Mouse (Mus musculus) CH12.LX (cell line): ENCODE data around the gene Ppard. TPM values are rescaled to one million over a fixed set of nuclear protein-coding genes. Genes with fewer than 3 reads are reported as not detected.

Experiments
- DNase-seq: peaks from one replicate; pipeline ENCODE4 v3.0.0-alpha.2; 2013; ENCODE audit errors: extremely low read depth
- H3K27ac ChIP-seq: 2 replicates; pipeline ENCODE4 v1.5.1; 2012; ENCODE audit warnings: low read depth, mild to moderate bottlenecking, control low read depth, moderate library complexity; ENCODE audit not compliant: insufficient read depth
- H3K27me3 ChIP-seq: replicated peaks from 2 replicates; pipeline ENCODE3; 2012; ENCODE audit warnings: inconsistent platforms
- H3K36me3 ChIP-seq, 2 experiments: replicated peaks in 1 of 2; 2 replicates each; pipeline versions ENCODE3 to v1.6.1; 2012; ENCODE audit warnings: inconsistent platforms in 1 of 2, low read length in 1 of 2, mild to moderate bottlenecking in 1 of 2, mixed read lengths in 1 of 2, moderate library complexity in 1 of 2; ENCODE audit not compliant: control insufficient read depth in 1 of 2, insufficient read depth in 1 of 2
- H3K4me1 ChIP-seq, 2 experiments: 2 replicates each; pipeline ENCODE4 v1.6.1; 2012; ENCODE audit warnings: inconsistent platforms in 1 of 2, moderate library complexity in 1 of 2; ENCODE audit not compliant: insufficient read depth in 2 of 2, control insufficient read depth in 1 of 2
- H3K4me2 ChIP-seq: 2 replicates; pipeline ENCODE4 v1.6.1; 2012; ENCODE audit warnings: low read depth, mild to moderate bottlenecking, control low read depth; ENCODE audit not compliant: poor library complexity, insufficient read depth, severe bottlenecking
- H3K4me3 ChIP-seq, 3 experiments: fragments of 150-350 bp in 1 of 3; sonication (generic) in 1 of 3; replicated peaks in 1 of 3; 2 replicates each; pipeline versions ENCODE3 to v1.5.1; 2011 to 2012; ENCODE audit warnings: low read depth in 2 of 3, low read length in 2 of 3, mild to moderate bottlenecking in 2 of 3, moderate library complexity in 2 of 3, control low read depth in 1 of 3, improper control_type of control experiment in 1 of 3, inconsistent platforms in 1 of 3, mixed read lengths in 1 of 3; ENCODE audit not compliant: poor library complexity in 1 of 3
- H3K79me2 ChIP-seq: replicated peaks from 2 replicates; pipeline ENCODE4 v1.6.1; 2012; ENCODE audit warnings: mild to moderate bottlenecking, moderate library complexity; ENCODE audit not compliant: control insufficient read depth, poor library complexity, insufficient read depth, severe bottlenecking; ENCODE audit errors: extremely low read depth
- H3K9ac ChIP-seq: 2 replicates; pipeline ENCODE4 v1.6.1; 2012; ENCODE audit warnings: low read depth, mild to moderate bottlenecking, control low read depth, moderate library complexity; ENCODE audit not compliant: insufficient read depth
- H3K9me3 ChIP-seq: replicated peaks from 2 replicates; pipeline ENCODE3; 2012; ENCODE audit warnings: low read length, inconsistent platforms, mixed read lengths
- CHD1 ChIP-seq: IDR thresholded peaks from 2 replicates; pipeline ENCODE4 v1.6.1; 2012; ENCODE audit warnings: low read depth, low read length, improper control_type of control experiment, inconsistent platforms
- CHD2 ChIP-seq: IDR thresholded peaks from 2 replicates; pipeline ENCODE4 v1.6.1; 2011; ENCODE audit warnings: low read length, improper control_type of control experiment
- CTCF ChIP-seq, 2 experiments: IDR thresholded peaks in 1 of 2; conservative IDR thresholded peaks in 1 of 2; 2 replicates each; pipeline ENCODE4 v1.5.1; 2011 to 2012; ENCODE audit warnings: low read depth in 2 of 2, low read length in 2 of 2, improper control_type of control experiment in 1 of 2, inconsistent platforms in 1 of 2, mild to moderate bottlenecking in 1 of 2, moderate library complexity in 1 of 2
- E2F4 ChIP-seq: IDR thresholded peaks from 2 replicates; pipeline ENCODE4 v1.6.1; 2011; ENCODE audit warnings: low read depth, low read length, improper control_type of control experiment; ENCODE audit not compliant: insufficient replicate concordance
- ETS1 ChIP-seq: conservative IDR thresholded peaks from 2 replicates; pipeline ENCODE4 v1.6.1; 2012; ENCODE audit warnings: low read depth, mild to moderate bottlenecking, inconsistent platforms, low read length, improper control_type of control experiment, moderate library complexity
- MAFK ChIP-seq: IDR thresholded peaks from 2 replicates; pipeline ENCODE4 v1.6.1; 2011; ENCODE audit warnings: low read length, improper control_type of control experiment; ENCODE audit not compliant: insufficient replicate concordance
- MAX ChIP-seq: IDR thresholded peaks from 2 replicates; pipeline ENCODE4 v1.6.1; 2011; ENCODE audit warnings: low read length, improper control_type of control experiment
- MAZ ChIP-seq: IDR thresholded peaks from 2 replicates; pipeline ENCODE4 v1.6.1; 2012; ENCODE audit warnings: low read depth, mild to moderate bottlenecking, inconsistent platforms, low read length, improper control_type of control experiment, moderate library complexity
- MEF2A ChIP-seq: IDR thresholded peaks from 2 replicates; pipeline ENCODE4 v1.6.1; 2014; ENCODE audit warnings: low read depth, mild to moderate bottlenecking, inconsistent platforms, low read length, improper control_type of control experiment, borderline replicate concordance
- MXI1 ChIP-seq: IDR thresholded peaks from 2 replicates; pipeline ENCODE4 v1.6.1; 2011; ENCODE audit warnings: mild to moderate bottlenecking, low read depth, low read length, improper control_type of control experiment
- MYC ChIP-seq: IDR thresholded peaks from 2 replicates; pipeline ENCODE4 v1.6.1; 2011; ENCODE audit warnings: low read depth, mild to moderate bottlenecking, improper control_type of control experiment, low read length
- NELFE ChIP-seq: IDR thresholded peaks from 2 replicates; pipeline ENCODE4 v1.6.1; 2011; ENCODE audit warnings: low read depth, low read length, improper control_type of control experiment
- PAX5 ChIP-seq: IDR thresholded peaks from 2 replicates; pipeline ENCODE4 v1.6.1; 2012; ENCODE audit warnings: low read length, inconsistent platforms, mixed read lengths
- POLR2A ChIP-seq: IDR thresholded peaks from 2 replicates; pipeline ENCODE4 v1.6.1; 2011; ENCODE audit warnings: low read depth, mild to moderate bottlenecking, improper control_type of control experiment, low read length
- RAD21 ChIP-seq: IDR thresholded peaks from 2 replicates; pipeline ENCODE4 v1.6.1; 2011; ENCODE audit warnings: low read depth, mild to moderate bottlenecking, low read length, improper control_type of control experiment, moderate library complexity
- SMC3 ChIP-seq: IDR thresholded peaks from 2 replicates; pipeline ENCODE4 v1.6.1; 2011; ENCODE audit warnings: low read depth, low read length, improper control_type of control experiment
- UBTF ChIP-seq: IDR thresholded peaks from 2 replicates; pipeline ENCODE4 v1.6.1; 2012; ENCODE audit warnings: low read depth, mild to moderate bottlenecking, inconsistent platforms, low read length, improper control_type of control experiment, moderate library complexity
- ZC3H11A ChIP-seq: IDR thresholded peaks from 2 replicates; pipeline ENCODE4 v1.6.1; 2012; ENCODE audit warnings: low read depth, mild to moderate bottlenecking, inconsistent platforms, low read length, improper control_type of control experiment
- ZNF384 ChIP-seq: IDR thresholded peaks from 2 replicates; pipeline ENCODE4 v1.6.1; 2012; ENCODE audit warnings: low read depth, low read length, improper control_type of control experiment, inconsistent platforms
- dilution Hi-C: fragments of 300-500 bp; cut with MboI; formaldehyde crosslinking; loops from 2 replicates; pipeline ENCODE4 v1.14.3; 2020; ENCODE audit warnings: low sequenced_read_pairs; ENCODE audit not compliant: extremely low pct_unique_long_range_greater_than_20kb, extremely low pct_ligation_motif_present
- in situ Hi-C: fragments of 300-500 bp; cut with MboI; formaldehyde crosslinking; loops from 3 replicates; pipeline ENCODE4 v1.14.3; 2019; ENCODE audit warnings: low sequenced_read_pairs, low pct_ligation_motif_present, low pct_unique_long_range_greater_than_20kb, mixed read lengths
- polyA plus RNA-seq: library from polyadenylated mRNA; unstranded; fragments of >175 nt; gene quantifications from 2 replicates; pipeline ENCODE4 v1.2.1, GENCODE M21; 2012; ENCODE audit warnings: low read depth; ENCODE audit not compliant: insufficient read length
- total RNA-seq, 2 experiments: library from RNA; depleted of rRNA; stranded (reverse); fragments of 300-350 nt in 1 of 2; fragments of >200 nt in 1 of 2; gene quantifications; 2 replicates each; pipeline ENCODE4 v1.2.3; 2012 to 2014

Gene Ppard
- total and polyA plus RNA-seq, 3 experiments, result 2.9 to 15.5 (median 7.3) TPM

DNA sequence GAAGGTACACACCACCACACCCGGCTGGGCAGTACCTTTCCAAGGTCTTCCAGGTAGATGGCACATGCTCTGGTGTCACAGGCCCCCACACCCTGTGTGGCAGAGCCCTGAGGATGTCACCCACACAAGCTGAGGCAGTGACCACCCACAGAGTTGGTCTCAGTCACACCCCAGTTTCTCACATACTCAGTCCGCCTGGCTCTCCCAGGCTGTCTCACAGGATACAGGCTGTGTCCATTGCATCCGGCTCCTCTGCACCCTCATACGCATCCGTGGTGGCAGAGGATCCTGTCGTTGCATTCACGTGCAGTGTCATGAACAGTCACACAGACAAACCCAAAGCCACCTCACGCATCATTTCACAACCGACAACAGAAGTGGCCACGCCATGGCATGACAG is 114.8 kb downstream of the Ppard start:
- Histone ChIP-seq H3K27ac (no peak overlapping the region), H3K36me3 (no peaks in the 10 kb centered on the region), H3K9ac (no peak overlapping the region), H3K4me2 (no peak overlapping the region), H3K79me2 (no peaks in the 10 kb centered on the region), H3K4me3 (no peak overlapping the region), H3K9me3 (no peaks in the 10 kb centered on the region), H3K4me1 (peaks cover 11 to 21% of the 10 kb centered on the region in 2 experiments; a peak in 3 of 4 replicates), H3K27me3 (peaks cover 78% of the 10 kb centered on the region)
- no peak for DNase-seq
- no peak for TF ChIP-seq CHD2
- TF ChIP-seq ZC3H11A, result no peak
- TF ChIP-seq MAX, result no peak
- no peak for TF ChIP-seq SMC3
- no peak for TF ChIP-seq UBTF
- no peak for TF ChIP-seq POLR2A
- no peak for TF ChIP-seq ETS1
- no peak for TF ChIP-seq MAZ
- no peak for TF ChIP-seq ZNF384
- TF ChIP-seq PAX5, result no peak
- no peak for TF ChIP-seq CTCF (conservative IDR thresholded peaks at IDR 0.05 in 1 of 2, IDR thresholded peaks at IDR 0.05 in 1 of 2; ENCODE audit: low read depth in 2 of 2, low read length in 2 of 2)
- no peak for TF ChIP-seq MYC
- no peak for TF ChIP-seq MAFK
- TF ChIP-seq MEF2A, result no peak
- TF ChIP-seq CHD1, result no peak
- TF ChIP-seq E2F4, result no peak
- in situ Hi-C loops (no loop called here), dilution Hi-C loops (no loop called here)

DNA sequence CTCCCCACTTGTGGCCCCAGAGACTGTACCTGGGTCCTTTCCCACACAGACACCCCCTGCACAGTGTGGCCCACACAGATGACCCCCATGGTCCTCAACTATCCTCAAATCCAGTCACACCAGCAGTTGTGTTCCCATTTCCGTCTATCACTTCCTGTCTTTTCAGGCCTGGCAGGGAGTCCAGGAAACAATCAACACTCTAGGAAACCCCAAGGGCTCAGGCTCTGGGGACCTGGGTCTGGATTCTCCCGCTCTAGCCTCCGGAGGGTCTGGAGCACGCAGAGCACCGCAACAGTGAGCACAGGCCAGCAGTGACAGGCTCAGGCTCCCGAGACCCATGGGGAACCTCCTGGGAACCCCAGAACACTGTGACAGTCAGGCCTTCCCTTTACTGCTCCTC is 115.7 kb downstream of the Ppard start:
- no peaks in the 10 kb centered on the region for H3K79me2 ChIP-seq
- H3K9me3 ChIP-seq, result no peaks in the 10 kb centered on the region
- no peak overlapping the region for H3K4me3 ChIP-seq
- in situ Hi-C loops (no loop called here), dilution Hi-C loops (no loop called here)
- TF ChIP-seq MXI1, result no peak
- TF ChIP-seq NELFE, result no peak
- no peak for TF ChIP-seq RAD21
- no peaks in the 10 kb centered on the region for H3K36me3 ChIP-seq
- no peak overlapping the region for H3K9ac ChIP-seq
- H3K4me1 ChIP-seq, result peaks cover 11 to 21% of the 10 kb centered on the region in 2 experiments; a peak in 3 of 4 replicates
- no peak overlapping the region for H3K4me2 ChIP-seq
- DNase-seq, result no peak
- H3K27me3 ChIP-seq, result peaks cover 77% of the 10 kb centered on the region
- no peak overlapping the region for H3K27ac ChIP-seq
